Mouse (Mus musculus) urinary bladder, adult 2 months (tissue): Measurements from ENCODE around the gene Gm8068. TPM values are rescaled to one million over a fixed set of nuclear protein-coding genes. Genes with fewer than 3 reads are reported as not detected.
"Not testable (repeated sequence)": the region's sequence is repeated elsewhere in the genome, so short reads cannot be mapped to it uniquely, and the experiment has no call there.

Experiments
- DNase-seq: peaks from one replicate; pipeline ENCODE4 v3.0.0; 2022; ENCODE audit warnings: low spot score
- polyA plus RNA-seq: library from polyadenylated mRNA; depleted of rRNA; stranded (reverse); fragments of >200 nt; gene quantifications from 2 replicates; pipeline ENCODE4 v1.2.3, GENCODE M21; 2012; rRNA removed

Gm8068 gene
- polyA plus RNA-seq: not detected in 2 replicates

- not testable (repeated sequence) for DNase-seq
Measured at GRCm38 (mm10) chr14:41701785-41702184, at the start of gene Gm8068. TSS of gene Gm8068 (minus strand) at chr14:41701885.

DNA sequence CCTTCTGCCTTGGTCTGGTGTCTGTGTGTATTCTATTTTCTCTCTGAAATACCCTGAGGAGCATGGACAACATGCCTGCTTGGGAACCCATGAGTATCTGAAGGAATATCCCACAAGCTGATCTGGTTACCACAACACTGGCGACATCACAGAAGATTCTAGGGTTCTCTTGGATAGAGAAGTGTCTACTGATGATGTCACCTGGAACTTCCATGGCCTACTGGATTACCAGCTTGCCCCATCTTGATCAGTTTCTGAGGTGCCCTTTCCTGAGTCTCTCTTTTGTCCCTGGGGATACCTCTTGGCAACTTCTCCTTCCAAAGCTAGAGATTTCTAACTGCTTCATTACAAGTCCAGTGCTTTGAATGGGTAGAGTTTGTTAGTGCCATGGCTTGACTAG lies 48.8 kb upstream of the Gm8068 start, which contains the start of gene Gm7929:
TSS of gene Gm7929 (minus strand) at position 101 of the 400 bp plus-strand sequence.
- not testable (repeated sequence) for DNase-seq

- DNase-seq: not testable (repeated sequence)
Measured at GRCm38 (mm10) chr14:41723437-41723836, 21.8 kb upstream of the Gm8068 start.

GRCm38 (mm10) chr14:41717180-41717579 lies 15.5 kb upstream of the Gm8068 start:
- not testable (repeated sequence) for DNase-seq

- not testable (repeated sequence) for DNase-seq
Measured at GRCm38 (mm10) chr14:41648176-41648575, 53.5 kb downstream of the Gm8068 start.

Other genes starting within 250 kb of the Gm8068 start
- gene Gm7954, start 248.4 kb downstream of the Gm8068 start, polyA plus RNA-seq: not detected in 2 replicates
- gene Gm3486, start 212.4 kb downstream of the Gm8068 start, polyA plus RNA-seq: not detected in 2 replicates
- gene Gm7970, start 146.3 kb downstream of the Gm8068 start, polyA plus RNA-seq: not detected in 2 replicates
- gene 1700049E17Rik2, start 128.7 kb downstream of the Gm8068 start, polyA plus RNA-seq: not detected in 2 replicates
- gene Gm3072, start 77.3 kb downstream of the Gm8068 start, polyA plus RNA-seq: not detected in 2 replicates
- not detected in 2 replicates for gene Gm3676, start 55.4 kb downstream of the Gm8068 start, polyA plus RNA-seq
- not detected in 2 replicates for gene Gm7929, start 48.7 kb upstream of the Gm8068 start, polyA plus RNA-seq
- gene Gm47189, start 70.6 kb upstream of the Gm8068 start, polyA plus RNA-seq: not detected in 2 replicates
- gene Gm7980, start 205.4 kb upstream of the Gm8068 start, polyA plus RNA-seq: not detected in 2 replicates
- gene 1700049E17Rik1, start 223.1 kb upstream of the Gm8068 start, polyA plus RNA-seq: not detected in 2 replicates
- not detected in 2 replicates for gene 1700024B05Rik, start 242.1 kb upstream of the Gm8068 start, polyA plus RNA-seq